Mouse (Mus musculus): ENCODE results near the gene Il2rb.
A peak's percentile ranks its signal among the peaks of the same experiment; 100 is the strongest.

Il2rb gene

DNA sequence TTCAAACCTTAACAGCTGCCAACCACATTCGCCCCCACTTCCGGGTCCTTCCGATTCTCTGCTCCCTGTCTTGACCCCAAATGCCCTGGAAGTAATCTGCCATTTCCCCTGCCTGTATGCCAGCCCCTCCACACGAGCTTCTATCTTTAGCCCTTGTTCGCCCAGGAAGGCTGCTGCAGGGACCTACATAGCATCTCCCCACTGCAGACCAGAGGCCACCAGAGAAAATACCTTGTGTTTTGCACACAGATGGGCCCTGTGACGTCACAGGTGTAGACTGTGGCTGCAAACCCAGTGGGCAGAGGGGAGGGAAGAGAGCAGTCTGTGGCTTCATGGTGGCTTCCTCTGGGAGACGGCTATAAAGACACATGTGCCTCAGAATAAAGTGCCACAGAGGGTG, 23.1 kb upstream of the Il2rb start:
- DNase-seq: peak; percentile 29

DNA sequence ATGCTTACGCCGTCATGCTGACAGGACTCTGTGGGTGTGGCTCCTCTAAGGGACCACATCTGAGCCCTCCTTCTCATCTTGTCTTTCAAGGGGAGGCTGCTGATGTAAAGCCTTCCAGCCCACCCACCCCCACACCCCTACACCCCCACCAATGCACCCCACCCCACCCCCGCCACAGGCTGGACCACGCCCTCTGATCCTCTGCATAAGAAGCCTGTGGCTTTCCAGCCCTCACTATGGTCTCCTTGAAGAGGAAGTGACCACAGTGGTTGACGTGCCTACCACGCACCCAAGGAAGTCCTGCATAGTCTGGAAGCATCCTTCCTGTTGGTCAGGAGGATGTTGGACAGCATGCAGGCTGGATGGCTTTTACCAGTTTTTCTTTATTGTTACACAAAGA, 20.7 kb upstream of the Il2rb start:
- DNase-seq: peak; percentile 17

DNA sequence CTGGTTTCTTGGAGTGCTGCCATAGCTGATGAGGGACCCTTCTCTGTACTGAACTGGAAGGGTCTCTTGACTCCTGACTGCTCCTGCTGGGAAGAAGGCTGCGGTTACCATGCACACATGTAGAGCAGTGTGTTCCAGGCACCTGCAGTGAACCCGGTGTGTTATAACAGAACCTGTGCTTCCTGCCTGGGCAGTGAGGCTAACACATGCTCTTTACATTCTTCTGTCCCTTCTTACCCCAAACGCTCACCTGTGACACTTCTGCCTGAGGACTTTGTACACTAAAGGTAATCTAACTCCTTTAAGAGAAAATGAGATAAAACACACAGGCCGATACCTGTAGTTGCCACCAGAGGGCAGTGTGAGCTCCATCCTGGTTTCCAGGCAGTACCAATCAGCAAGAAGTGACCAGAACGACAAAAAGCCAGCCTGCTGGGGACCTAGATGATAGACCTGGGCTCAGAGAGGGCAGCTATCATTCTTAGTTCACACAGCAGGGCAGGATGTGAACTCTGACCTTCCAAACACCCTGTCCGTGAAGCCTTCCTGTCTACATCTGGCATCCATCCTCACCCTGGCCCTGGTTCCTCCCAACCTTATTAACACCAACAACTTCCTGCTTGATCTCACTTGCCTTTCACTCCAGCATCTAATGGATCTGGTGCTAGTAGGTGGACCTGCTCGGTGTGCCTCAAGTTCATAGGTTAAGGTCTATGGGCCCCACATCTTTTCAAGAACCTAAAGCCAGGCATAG, 19.5 kb upstream of the Il2rb start:
- DNase-seq: peak; percentile 86

DNA sequence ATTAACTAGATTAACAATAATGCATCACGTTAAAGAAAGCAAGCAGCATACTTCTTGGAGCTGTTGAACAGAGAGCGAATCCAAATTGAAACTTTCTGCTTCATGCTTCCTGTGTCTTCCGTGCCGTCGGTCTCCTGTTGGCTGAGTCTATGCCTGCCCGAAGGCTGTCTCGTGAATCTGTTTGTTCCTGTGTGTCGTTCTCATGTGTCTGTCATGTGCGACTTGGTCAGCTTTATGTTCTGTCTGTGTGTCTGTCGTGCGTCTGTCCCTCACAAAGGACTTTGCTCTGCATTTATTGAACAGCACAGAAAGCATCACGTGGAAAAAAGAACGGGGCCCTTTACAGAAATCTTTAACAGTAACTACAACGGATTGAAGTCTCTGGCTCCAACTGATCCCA, 17.9 kb upstream of the Il2rb start:
- no peak for DNase-seq

DNA sequence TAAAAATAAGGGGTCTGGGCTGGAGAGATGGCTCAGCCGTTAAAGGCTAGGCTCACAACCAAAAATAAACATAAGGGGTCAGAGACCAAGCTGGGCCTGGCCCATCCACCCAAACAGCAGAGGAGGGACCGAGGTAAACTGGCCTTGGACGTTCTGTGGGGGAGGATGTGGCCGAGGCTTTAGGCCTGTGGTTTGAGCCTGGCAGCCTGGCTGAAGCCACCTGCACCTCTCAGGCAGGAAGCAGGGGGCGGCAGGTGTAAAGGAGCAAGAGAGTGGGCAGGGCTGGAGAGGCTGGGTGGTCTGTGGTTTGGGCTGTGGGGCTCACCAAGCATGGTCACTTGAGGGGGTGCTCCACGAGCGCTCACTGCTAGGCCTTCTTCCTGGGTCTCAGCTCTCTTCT, 16.9 kb upstream of the Il2rb start:
- DNase-seq: no peak

- no peak for DNase-seq
Observed at GRCm38 (mm10) chr15:78510736-78511135, 15.7 kb upstream of the Il2rb start.

GRCm38 (mm10) chr15:78510121-78510576, 15.1 kb upstream of the Il2rb start:
- no peak for DNase-seq

DNA sequence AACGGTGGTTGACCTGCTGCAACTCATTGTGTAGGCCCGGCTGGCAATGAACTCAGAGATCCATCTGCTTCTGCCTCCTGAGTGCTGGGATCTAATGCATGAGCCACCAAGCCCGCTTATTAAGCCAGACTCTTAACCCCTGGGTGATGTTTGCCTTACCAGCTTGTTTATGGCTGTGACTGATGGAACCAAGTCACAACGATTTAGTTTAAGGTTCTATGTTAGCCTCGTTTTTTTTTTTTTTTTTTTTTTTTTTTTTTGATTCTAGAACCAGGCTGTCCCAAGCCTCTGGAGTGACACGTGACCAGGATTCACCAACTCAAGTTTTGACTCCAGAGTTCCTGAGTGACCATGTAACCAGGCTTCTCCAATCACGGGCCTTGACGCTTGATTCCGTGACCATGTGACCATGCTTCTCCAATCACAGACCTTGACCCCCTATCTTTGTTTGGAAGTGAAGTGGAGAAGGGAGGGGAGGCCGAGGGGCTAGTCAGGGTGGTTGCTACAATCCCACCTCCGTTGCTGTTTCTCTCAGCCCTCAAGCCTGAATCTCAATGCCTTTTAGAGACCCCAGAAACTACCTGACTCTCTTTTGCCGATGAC, 14.3 kb upstream of the Il2rb start:
- DNase-seq: no peak

- no peak for DNase-seq
Observed at GRCm38 (mm10) chr15:78508443-78508842, 13.4 kb upstream of the Il2rb start.

GRCm38 (mm10) chr15:78505541-78505940, 10.5 kb upstream of the Il2rb start:
- DNase-seq: no peak

DNA sequence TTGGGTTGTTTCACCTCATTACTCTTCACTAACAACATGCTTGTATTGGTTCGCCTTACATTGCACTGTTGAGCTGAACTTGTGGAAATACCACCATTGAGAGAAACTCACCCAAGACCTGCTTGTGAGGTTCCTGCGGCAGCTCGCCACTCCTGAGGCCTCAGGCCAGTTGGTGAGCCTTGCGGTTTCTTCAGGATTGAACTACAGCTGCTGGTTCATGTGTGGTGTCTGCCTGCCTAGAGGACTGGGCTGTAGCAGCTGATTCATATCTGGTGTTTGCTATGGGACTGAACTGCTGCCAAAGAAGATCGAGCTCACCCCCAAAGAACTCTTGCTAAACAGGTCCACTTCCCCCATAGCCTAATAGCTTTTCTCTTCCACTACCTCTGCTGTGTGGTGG, 9.7 kb upstream of the Il2rb start:
- no peak for DNase-seq

GRCm38 (mm10) chr15:78504013-78504412, 8.9 kb upstream of the Il2rb start:
- DNase-seq: no peak

DNA sequence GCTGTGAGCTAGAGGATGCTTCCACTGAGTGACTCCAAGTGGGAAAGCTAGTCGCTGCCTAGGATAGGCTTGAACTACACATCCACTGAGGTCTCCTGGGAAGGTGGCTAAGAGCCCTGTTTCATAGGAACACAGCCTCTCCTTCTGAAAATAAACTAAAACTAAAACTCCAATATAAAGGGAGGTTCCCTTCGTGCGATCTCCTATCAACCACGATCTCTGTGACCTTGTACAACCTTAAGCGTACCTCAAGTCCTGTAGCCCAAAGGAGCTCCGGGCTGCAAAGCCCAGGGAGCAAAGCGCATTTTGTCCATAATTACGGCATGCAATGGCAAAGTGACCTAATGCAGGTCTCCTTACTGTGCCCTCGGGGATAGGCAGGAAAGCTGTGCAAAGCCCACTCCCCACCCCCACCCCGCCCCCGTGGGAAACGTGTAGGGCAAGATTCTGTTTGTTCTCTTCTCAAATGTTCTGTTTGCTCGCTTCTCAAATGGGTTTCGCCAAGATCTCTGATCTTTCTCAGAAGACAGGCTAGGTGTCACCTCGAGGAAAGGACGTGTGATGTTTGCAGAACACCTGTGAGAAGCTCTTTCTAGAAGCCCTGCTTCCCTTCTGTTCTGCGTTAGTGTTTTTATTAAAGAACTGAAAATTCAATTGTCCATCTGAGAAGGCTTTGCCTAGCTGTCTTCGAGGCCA, 7.5 kb upstream of the Il2rb start:
- DNase-seq: no peak

- DNase-seq: no peak
Observed at GRCm38 (mm10) chr15:78493401-78494010, 1.6 kb downstream of the Il2rb start.

DNA sequence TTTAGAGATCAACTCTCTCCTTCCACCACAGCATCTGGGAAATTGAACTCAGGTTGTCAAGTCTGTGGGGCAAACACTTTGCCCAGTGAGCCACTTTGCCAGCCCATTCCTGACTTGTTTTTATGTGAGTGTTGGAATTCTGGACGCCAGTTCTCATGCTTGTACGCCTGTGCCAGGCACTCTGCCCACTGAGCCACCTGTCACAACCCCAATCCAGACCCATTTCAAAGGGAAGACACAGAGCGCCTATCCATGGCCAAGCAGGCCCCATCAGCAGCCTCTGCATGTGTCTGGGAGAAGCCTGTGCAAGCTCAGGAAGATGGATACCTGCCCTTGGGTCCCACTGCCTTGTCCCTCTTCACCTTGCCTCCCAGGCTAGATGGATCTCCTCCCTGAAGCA, 3.8 kb downstream of the Il2rb start:
- no peak for DNase-seq

GRCm38 (mm10) chr15:78489906-78490305, 5.2 kb downstream of the Il2rb start:
- no peak for DNase-seq

- no peak for DNase-seq
Observed at GRCm38 (mm10) chr15:78489248-78489647, 5.8 kb downstream of the Il2rb start.

GRCm38 (mm10) chr15:78487066-78487465, 8.0 kb downstream of the Il2rb start:
- no peak for DNase-seq

- DNase-seq: no peak
Observed at GRCm38 (mm10) chr15:78486564-78486963, 8.5 kb downstream of the Il2rb start.

- no peak for DNase-seq
Observed at GRCm38 (mm10) chr15:78483311-78483710, 11.8 kb downstream of the Il2rb start.

GRCm38 (mm10) chr15:78482518-78482917, 12.6 kb downstream of the Il2rb start:
- no peak for DNase-seq

GRCm38 (mm10) chr15:78481448-78482000, 13.5 kb downstream of the Il2rb start:
- peak; percentile 38 for DNase-seq

- DNase-seq: no peak
Observed at GRCm38 (mm10) chr15:78480991-78481390, 14.1 kb downstream of the Il2rb start.
